Mouse (Mus musculus) forebrain, embryonic 11.5 days (tissue): Measurements from ENCODE around the gene Tsen2. TPM values are rescaled to one million over a fixed set of nuclear protein-coding genes. Genes with fewer than 3 reads are reported as not detected.

Experiments
- ATAC-seq: fragments of 200-750 bp; cut with Nextera tagmentation; replicated peaks from 2 replicates; pipeline ENCODE4 v1.8.0; 2017; ENCODE audit warnings: moderate TSS enrichment; ENCODE audit not compliant: low FRiP score
- DNase-seq: peaks from one replicate; pipeline ENCODE4 v3.0.0-alpha.2; 2017; ENCODE audit warnings: low spot score
- H3K27ac ChIP-seq: fragments of 300-500 bp; sonication (generic); 2 replicates; pipeline ENCODE4 v1.5.1; 2014; ENCODE audit warnings: low read depth, low read length
- H3K27me3 ChIP-seq: fragments of 300-500 bp; sonication (generic); 2 replicates; pipeline ENCODE4 v1.6.1; 2014; ENCODE audit warnings: mild to moderate bottlenecking, low read length, mixed read lengths; ENCODE audit not compliant: control insufficient read depth, insufficient read depth
- H3K36me3 ChIP-seq: fragments of 300-500 bp; sonication (generic); 2 replicates; pipeline ENCODE4 v1.6.1; 2014; ENCODE audit warnings: mild to moderate bottlenecking, low read length, moderate library complexity, mixed read lengths; ENCODE audit not compliant: control insufficient read depth, insufficient read depth
- H3K4me1 ChIP-seq: fragments of 300-500 bp; sonication (generic); replicated peaks from 2 replicates; pipeline ENCODE4 v1.6.1; 2014; ENCODE audit warnings: low read length, mixed read lengths; ENCODE audit not compliant: control insufficient read depth, insufficient read depth
- H3K4me2 ChIP-seq: fragments of 300-500 bp; sonication (generic); 2 replicates; pipeline ENCODE4 v1.6.1; 2014; ENCODE audit warnings: low read depth, mild to moderate bottlenecking, low read length, moderate library complexity, mixed read lengths; ENCODE audit not compliant: severe bottlenecking
- H3K4me3 ChIP-seq: fragments of 300-500 bp; sonication (generic); 2 replicates; pipeline ENCODE4 v1.5.1; 2014; ENCODE audit warnings: low read depth, low read length
- H3K9ac ChIP-seq: fragments of 300-500 bp; sonication (generic); 2 replicates; pipeline ENCODE4 v1.6.1; 2014; ENCODE audit warnings: low read length
- H3K9me3 ChIP-seq: fragments of 300-500 bp; sonication (generic); 2 replicates; pipeline ENCODE4 v1.6.1; 2016; ENCODE audit warnings: low read length, mixed read lengths; ENCODE audit not compliant: control insufficient read depth
- WGBS: fragments of 180-500 bp; shearing (Covaris S2); extraction: QIAGEN DNeasy Blood & Tissue Kit; methylation state at CpG from one replicate; pipeline ENCODE4 v1.1.7; 2014; 5-methylcytosine and 5-hydroxymethylcytosine counted together
- polyA plus RNA-seq: library from polyadenylated mRNA; unstranded; fragments of >200 nt; fragmentation: Nextera tagmentation; extraction: Ambion mirVana; gene quantifications from 2 replicates; pipeline ENCODE4 v1.2.1, GENCODE M21; 2014

Gene Tsen2
- polyA plus RNA-seq, 1 experiment from 2014 or later = 33.8 TPM

GRCm38 (mm10) chr6:115595667-115596066 is 51.2 kb downstream of the Tsen2 start:
- no peaks in the 10 kb centered on the region for H3K36me3 ChIP-seq
- no peak overlapping the region for H3K4me3 ChIP-seq
- no peaks in the 10 kb centered on the region for H3K4me1 ChIP-seq
- no peaks in the 10 kb centered on the region for H3K9me3 ChIP-seq
- ATAC-seq (no peak), DNase-seq (no peak)
- H3K27ac ChIP-seq = no peak overlapping the region
- H3K27me3 ChIP-seq = no peaks in the 10 kb centered on the region
- H3K4me2 ChIP-seq = no peak overlapping the region
- 66% methylated on average over 3 of the region's 3 CpGs for whole genome bisulfite sequencing
- no peak overlapping the region for H3K9ac ChIP-seq

GRCm38 (mm10) chr6:115601322-115601714 is 56.9 kb downstream of the Tsen2 start:
- peak overlapping the region; percentile 81 for H3K4me3 ChIP-seq
- no peaks in the 10 kb centered on the region for H3K9me3 ChIP-seq
- DNase-seq (no peak), ATAC-seq (no peak; the same call in 1 of the 2 replicates)
- H3K27me3 ChIP-seq = no peaks in the 10 kb centered on the region
- no peak overlapping the region for H3K9ac ChIP-seq
- H3K27ac ChIP-seq = no peak overlapping the region
- H3K36me3 ChIP-seq = no peaks in the 10 kb centered on the region
- WGBS = 67% methylated on average over 4 of the region's 4 CpGs
- no peaks in the 10 kb centered on the region for H3K4me1 ChIP-seq
- peak overlapping the region; percentile 70; the same call in 1 of the 2 replicates for H3K4me2 ChIP-seq

- Histone ChIP-seq H3K4me3 (peak within 1 kb of the TSS; percentile 81), H3K9ac (peak within 1 kb of the TSS; percentile 78), H3K27me3 (no peaks in the 10 kb centered on the region), H3K4me1 (no peaks in the 10 kb centered on the region), H3K27ac (no peak within 1 kb of the TSS; the same call in 1 of the 2 replicates), H3K36me3 (no peaks in the 10 kb centered on the region), H3K4me2 (peak within 1 kb of the TSS; percentile 70), H3K9me3 (no peaks in the 10 kb centered on the region)
- under 1% methylated on average over 54 of the region's 61 CpGs for WGBS
- peak; percentile 95 for DNase-seq
- peak; percentile 92 for ATAC-seq
These were observed 57.5 kb downstream of the Tsen2 start, which contains the start of gene Mkrn2 for GRCm38 (mm10) chr6:115601715-115602523. Gene Mkrn2, plus strand, starts transcription at chr6:115601902.

DNA sequence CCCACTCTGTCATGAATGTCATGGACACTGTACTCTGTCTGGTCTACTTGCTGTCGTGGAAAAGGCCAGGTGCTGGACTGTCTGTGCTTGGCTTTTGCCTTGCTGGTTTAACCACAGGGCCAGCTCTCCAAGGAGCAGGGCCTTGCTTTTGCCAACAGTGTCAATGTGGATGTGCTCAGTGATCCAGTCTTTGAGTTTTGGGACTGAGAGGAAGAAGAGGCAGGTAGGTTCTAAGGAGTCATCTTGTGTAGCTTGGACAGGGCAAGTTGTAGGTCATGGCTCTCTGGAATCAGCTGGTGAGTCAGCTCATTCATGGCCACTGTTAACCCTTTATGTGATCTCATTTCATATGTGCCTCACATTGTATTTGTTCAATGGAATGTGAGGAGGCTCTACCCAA is 62.0 kb downstream of the Tsen2 start:
- 77% methylated on average over 1 of the region's 1 CpGs for WGBS
- Histone ChIP-seq H3K36me3 (no peaks in the 10 kb centered on the region; the same call in 1 of the 2 replicates), H3K4me2 (no peak overlapping the region), H3K27ac (no peak overlapping the region), H3K4me1 (no peaks in the 10 kb centered on the region), H3K9me3 (no peaks in the 10 kb centered on the region), H3K4me3 (no peak overlapping the region), H3K27me3 (no peaks in the 10 kb centered on the region), H3K9ac (no peak overlapping the region)
- no peak for ATAC-seq
- no peak for DNase-seq

DNA sequence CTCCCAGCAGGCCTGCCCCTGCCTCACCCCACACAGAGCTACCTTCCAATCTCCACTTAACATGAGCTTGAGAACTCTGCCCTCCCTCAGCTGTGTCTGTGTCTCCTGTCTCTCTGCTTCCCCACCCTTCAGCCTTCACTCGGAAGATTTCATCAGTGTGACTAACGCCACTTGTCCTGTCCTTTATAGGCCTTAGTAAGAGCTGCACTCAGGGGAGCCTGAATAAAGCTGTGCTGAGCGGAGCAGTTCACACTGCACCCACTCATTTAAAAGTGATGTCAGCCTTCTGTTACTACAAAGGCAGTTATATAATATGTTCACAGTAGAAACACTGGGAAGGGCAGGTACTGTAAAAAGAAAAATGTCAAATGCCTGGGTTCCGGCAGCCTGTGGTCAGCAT is 63.0 kb downstream of the Tsen2 start:
- WGBS = 88% methylated on average over 4 of the region's 4 CpGs
- Histone ChIP-seq H3K27me3 (no peaks in the 10 kb centered on the region), H3K36me3 (no peaks in the 10 kb centered on the region; the same call in 1 of the 2 replicates), H3K9ac (no peak overlapping the region), H3K4me3 (no peak overlapping the region), H3K4me2 (no peak overlapping the region), H3K9me3 (no peaks in the 10 kb centered on the region), H3K4me1 (no peaks in the 10 kb centered on the region), H3K27ac (no peak overlapping the region)
- DNase-seq (no peak), ATAC-seq (no peak)

GRCm38 (mm10) chr6:115609121-115609520 is 64.7 kb downstream of the Tsen2 start:
- H3K27ac ChIP-seq = no peak overlapping the region
- no peaks in the 10 kb centered on the region; the same call in 1 of the 2 replicates for H3K36me3 ChIP-seq
- ATAC-seq (no peak), DNase-seq (no peak)
- H3K27me3 ChIP-seq = no peaks in the 10 kb centered on the region
- H3K4me2 ChIP-seq = no peak overlapping the region
- no peak overlapping the region for H3K4me3 ChIP-seq
- H3K4me1 ChIP-seq = no peaks in the 10 kb centered on the region
- no peak overlapping the region for H3K9ac ChIP-seq
- WGBS = 71% methylated on average over 3 of the region's 3 CpGs
- H3K9me3 ChIP-seq = no peaks in the 10 kb centered on the region

- no peak overlapping the region for H3K9ac ChIP-seq
- H3K4me3 ChIP-seq = no peak overlapping the region
- WGBS = 97% methylated on average over 5 of the region's 5 CpGs
- DNase-seq (no peak), ATAC-seq (no peak)
- H3K4me1 ChIP-seq = no peaks in the 10 kb centered on the region
- peaks cover 4% of the 10 kb centered on the region; the same call in 1 of the 2 replicates for H3K36me3 ChIP-seq
- H3K9me3 ChIP-seq = no peaks in the 10 kb centered on the region
- no peaks in the 10 kb centered on the region for H3K27me3 ChIP-seq
- no peak overlapping the region for H3K4me2 ChIP-seq
- H3K27ac ChIP-seq = no peak overlapping the region
These were observed 65.8 kb downstream of the Tsen2 start for GRCm38 (mm10) chr6:115610301-115610700.

- Histone ChIP-seq H3K9ac (no peak overlapping the region), H3K36me3 (peaks cover 22% of the 10 kb centered on the region), H3K27me3 (no peaks in the 10 kb centered on the region), H3K4me1 (no peaks in the 10 kb centered on the region), H3K27ac (no peak overlapping the region), H3K9me3 (no peaks in the 10 kb centered on the region), H3K4me2 (no peak overlapping the region), H3K4me3 (no peak overlapping the region)
- DNase-seq (no peak), ATAC-seq (no peak)
These were observed 69.3 kb downstream of the Tsen2 start for GRCm38 (mm10) chr6:115613793-115614192.

GRCm38 (mm10) chr6:115615983-115616382 is 71.5 kb downstream of the Tsen2 start:
- Histone ChIP-seq H3K27ac (no peak overlapping the region), H3K36me3 (peaks cover 32% of the 10 kb centered on the region), H3K9me3 (no peaks in the 10 kb centered on the region), H3K27me3 (no peaks in the 10 kb centered on the region), H3K4me3 (no peak overlapping the region), H3K4me2 (no peak overlapping the region), H3K9ac (no peak overlapping the region), H3K4me1 (no peaks in the 10 kb centered on the region)
- no peak for DNase-seq
- 90% methylated on average over 3 of the region's 3 CpGs for WGBS
- no peak for ATAC-seq
